Mouse (Mus musculus) mouse embryonic stem cell (cell line): ENCODE data around the gene Rbm4b.
"Not testable (repeated sequence)": the region's sequence is repeated elsewhere in the genome, so short reads cannot be mapped to it uniquely, and the experiment has no call there.

ENCODE experiments used
- in situ Hi-C, 2 experiments: fragments of 300-500 bp; cut with MboI; formaldehyde crosslinking; loops; 1 replicate in 1 of 2; 3 replicates in 1 of 2; pipeline ENCODE4 v1.14.3; 2019 to 2020; ENCODE audit warnings: low sequenced_read_pairs in 2 of 2, low pct_unique_long_range_greater_than_20kb in 1 of 2, mixed read lengths in 1 of 2; ENCODE audit not compliant: unreplicated experiment in 1 of 2

Gene Rbm4b

GRCm38 (mm10) chr19:4793281-4793830, 37.1 kb downstream of the Rbm4b start:
- in situ Hi-C loops, result no loop called here

GRCm38 (mm10) chr19:4793831-4794422, 37.6 kb downstream of the Rbm4b start, which contains the start of gene Rbm4:
Gene Rbm4 (minus strand): TSS chr19:4793901.
- in situ Hi-C loops, result no loop called here

GRCm38 (mm10) chr19:4795929-4796328, 39.6 kb downstream of the Rbm4b start:
- in situ Hi-C loops, result no loop called here

GRCm38 (mm10) chr19:4797846-4798245, 41.5 kb downstream of the Rbm4b start:
- in situ Hi-C loops, result no loop called here

- in situ Hi-C loops, result no loop called here
Observed at GRCm38 (mm10) chr19:4799083-4799482, 42.8 kb downstream of the Rbm4b start.

GRCm38 (mm10) chr19:4802691-4803091, 46.4 kb downstream of the Rbm4b start:
- in situ Hi-C loops, result no loop called here

GRCm38 (mm10) chr19:4803283-4803682, 47.0 kb downstream of the Rbm4b start:
- in situ Hi-C loops, result no loop called here

GRCm38 (mm10) chr19:4810309-4810708, 54.0 kb downstream of the Rbm4b start:
- in situ Hi-C loops, result no loop called here

- in situ Hi-C loops, result no loop called here
Observed at GRCm38 (mm10) chr19:4810746-4811062, 54.4 kb downstream of the Rbm4b start.

- in situ Hi-C loops, result no loop called here
Observed at GRCm38 (mm10) chr19:4811063-4811908, 55.0 kb downstream of the Rbm4b start, which contains the start of the genes Gm21992 and Rbm14. Gene Gm21992 (minus strand): TSS chr19:4811612. Gene Rbm14 (minus strand): TSS chr19:4811634.

GRCm38 (mm10) chr19:4811909-4812242, 55.6 kb downstream of the Rbm4b start:
- in situ Hi-C loops, result no loop called here

- in situ Hi-C loops, result not testable (repeated sequence)
Observed at GRCm38 (mm10) chr19:4812334-4812949, 56.1 kb downstream of the Rbm4b start.

- in situ Hi-C loops, result no loop called here
Observed at GRCm38 (mm10) chr19:4813015-4813414, 56.7 kb downstream of the Rbm4b start.
